Mouse (Mus musculus): ENCODE data around the gene AL731706.2.

- no peak for TF ChIP-seq POLR2A (IDR thresholded peaks at IDR 0.05; ENCODE audit: insufficient read depth, low read depth, low read length)
- TF ChIP-seq CTCF (IDR thresholded peaks at IDR 0.05; ENCODE audit: insufficient read depth, low read depth, low read length): no peak
These were observed 49.6 kb downstream of the AL731706.2 start for GRCm38 (mm10) chr2:136835882-136836281.
